Mouse (Mus musculus) thymus, adult 18-20 months (tissue): ENCODE measurements around the gene Ddx49.

Source experiments
- DNase-seq, 2 experiments: peaks; one replicate each; pipeline ENCODE4 v3.0.0; 2022; ENCODE audit warnings: mixed read lengths in 2 of 2

Gene Ddx49

DNA sequence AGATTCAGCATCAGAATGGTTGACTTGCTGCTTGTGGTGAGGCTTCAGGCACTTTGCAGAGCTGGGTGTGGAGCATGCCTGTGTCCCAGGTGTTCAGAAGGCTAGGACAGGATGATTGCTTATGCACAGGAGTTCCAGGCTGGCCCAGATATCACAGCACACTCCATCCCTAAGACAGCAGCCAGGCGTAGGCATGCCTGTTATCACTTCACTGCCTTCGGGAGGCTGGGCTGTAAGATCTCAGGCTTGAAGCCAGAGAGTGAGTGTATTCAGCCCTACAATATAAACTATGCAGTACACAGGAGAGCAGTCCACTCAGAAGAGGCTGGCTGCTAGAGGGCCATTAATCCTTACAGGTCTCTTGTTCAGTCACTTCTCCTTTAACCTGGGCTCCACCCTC lies 43.2 kb downstream of the Ddx49 start:
- no peak for DNase-seq

- DNase-seq: no peak
These were observed 43.7 kb downstream of the Ddx49 start for GRCm38 (mm10) chr8:70258600-70258999.

DNA sequence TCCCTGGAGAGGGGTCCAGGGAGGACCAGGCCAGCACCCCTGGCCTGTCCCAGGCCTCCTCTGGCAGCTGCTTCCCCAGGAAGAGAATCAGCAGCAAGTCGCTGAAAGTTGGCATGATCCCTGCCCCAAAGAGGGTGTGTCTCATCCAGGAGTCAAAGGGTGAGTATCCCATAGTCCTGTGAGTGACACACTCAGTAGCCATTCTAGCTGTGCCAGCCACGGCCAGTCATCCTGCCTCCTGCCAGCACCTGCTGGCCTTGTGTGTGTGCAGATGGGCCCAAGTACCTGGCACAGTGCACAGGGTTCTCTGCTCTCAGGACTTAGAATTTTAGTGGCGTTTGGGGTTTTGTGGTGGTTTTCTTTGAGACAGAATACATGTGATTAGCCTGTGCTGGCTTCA lies 44.8 kb downstream of the Ddx49 start:
- DNase-seq: no peak

DNA sequence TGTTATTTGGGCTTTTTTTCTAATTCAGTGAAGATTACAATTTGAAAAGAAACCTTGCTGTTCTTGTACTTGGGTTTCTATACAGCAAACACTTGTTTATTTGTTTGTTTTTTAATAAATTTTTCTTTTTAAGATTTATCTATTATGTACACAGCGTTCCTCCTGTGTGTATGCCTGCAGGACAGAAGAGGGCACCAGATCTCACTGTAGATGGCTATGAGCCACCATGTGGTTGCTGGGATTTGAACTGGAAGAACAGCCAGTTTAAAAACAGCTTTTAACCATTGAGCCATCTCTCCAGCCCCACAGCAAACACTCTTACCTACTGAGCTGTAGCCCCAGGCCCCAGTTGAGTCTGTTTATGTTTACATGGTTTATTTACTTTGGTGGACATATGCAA lies 47.7 kb downstream of the Ddx49 start:
- no peak for DNase-seq

- no peak for DNase-seq
These were observed 54.4 kb downstream of the Ddx49 start for GRCm38 (mm10) chr8:70247841-70248240.

DNA sequence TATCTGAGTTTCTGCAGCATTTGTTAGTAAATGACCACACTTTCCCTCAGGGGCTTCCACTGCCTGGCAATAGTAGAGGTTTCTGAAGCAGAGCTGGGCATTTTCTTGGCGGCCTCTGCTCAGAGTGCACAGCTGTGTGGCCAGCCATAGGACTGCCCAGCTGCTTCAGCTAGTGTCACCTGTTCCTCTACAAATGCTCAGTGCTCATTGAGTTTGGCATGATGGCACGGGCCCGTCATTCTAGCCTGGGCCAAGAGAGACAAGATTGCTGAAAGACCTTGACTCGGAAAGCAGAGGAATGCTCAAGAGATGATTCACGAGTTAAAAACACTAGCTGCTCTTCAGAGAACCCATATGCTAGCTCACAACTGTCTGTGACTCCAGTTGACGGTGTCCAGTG lies 55.7 kb downstream of the Ddx49 start:
- DNase-seq: no peak
